Mouse (Mus musculus) erythroblast, embryonic 14.5 days (primary cell): ENCODE data around the gene Npcd.

Experiments used
- GATA1 ChIP-seq: IDR thresholded peaks from 2 replicates; pipeline ENCODE4 v1.6.1; 2012; ENCODE audit warnings: low read length, inconsistent platforms, mixed read lengths
- TAL1 ChIP-seq: IDR thresholded peaks from 3 replicates; pipeline ENCODE4 v1.6.1; 2012; ENCODE audit warnings: low read length, inconsistent platforms, mixed read lengths

- TF ChIP-seq GATA1: no peak
- no peak for TF ChIP-seq TAL1
Measured at GRCm38 (mm10) chr15:79797096-79797495, 36.9 kb downstream of the Npcd start.
